Mouse (Mus musculus) stomach, postnatal 0 days (tissue): Measurements from ENCODE around the gene Hsd3b6.

Experiments
- CTCF ChIP-seq: IDR thresholded peaks from 2 replicates; pipeline ENCODE4 v1.5.1; 2016; ENCODE audit warnings: antibody characterized with exemption, low read depth, mild to moderate bottlenecking, moderate library complexity
- EP300 ChIP-seq: optimal IDR thresholded peaks from 2 replicates; pipeline ENCODE3; 2016; ENCODE audit warnings: antibody characterized with exemption

DNA sequence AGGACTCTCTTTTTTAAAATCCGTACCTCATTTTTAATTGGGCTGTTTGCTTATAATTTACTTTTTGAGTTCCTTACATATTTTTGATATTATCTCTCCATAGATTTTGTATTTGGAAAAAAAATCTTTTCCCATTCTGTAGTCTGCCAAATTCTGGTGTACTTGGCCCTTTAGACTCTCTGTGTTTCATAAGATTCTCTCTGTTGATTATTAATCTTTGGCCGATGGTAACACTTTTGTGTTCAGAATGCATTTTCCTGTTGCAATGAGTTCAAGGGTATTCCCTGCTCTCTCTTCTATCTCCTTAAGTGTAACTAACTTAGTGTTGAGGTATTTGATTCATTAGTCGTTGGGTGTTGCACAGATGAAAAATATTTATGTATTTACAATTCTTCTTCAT is 57.4 kb downstream of the Hsd3b6 start:
- TF ChIP-seq EP300 = no peak
- no peak for TF ChIP-seq CTCF
